Mouse (Mus musculus): ENCODE data around the gene Cdc20. TPM values are rescaled to one million over a fixed set of nuclear protein-coding genes. Genes with fewer than 3 reads are reported as not detected.

The Cdc20 gene
- polyA plus RNA-seq, 1 experiment from 2014 or later, result 183 TPM

- H3K4me1 ChIP-seq, result no peaks in the 10 kb centered on the region
- no peak overlapping the region for H3K4me3 ChIP-seq (replicated peaks)
- no peak for ATAC-seq (ENCODE audit: insufficient number of reproducible peaks, low FRiP score, low TSS enrichment, low read depth)
- H3K36me3 ChIP-seq, result peaks cover 99% of the 10 kb centered on the region
- no peak overlapping the region for H3K9ac ChIP-seq
- H3K4me2 ChIP-seq (replicated peaks), result no peak overlapping the region
- WGBS, result 93% methylated on average over 11 of the region's 11 CpGs
- no peaks in the 10 kb centered on the region for H3K27me3 ChIP-seq
- H3K27ac ChIP-seq (replicated peaks), result no peak overlapping the region
- no peaks in the 10 kb centered on the region for H3K9me3 ChIP-seq (replicated peaks)
Observed at GRCm38 (mm10) chr4:118390146-118390545, 47.0 kb downstream of the Cdc20 start.

GRCm38 (mm10) chr4:118387316-118387715, 49.8 kb downstream of the Cdc20 start:
- H3K4me3 ChIP-seq (replicated peaks), result no peak overlapping the region
- no peaks in the 10 kb centered on the region for H3K27me3 ChIP-seq
- no peak overlapping the region for H3K27ac ChIP-seq (replicated peaks)
- no peak overlapping the region for H3K4me2 ChIP-seq (replicated peaks)
- no peaks in the 10 kb centered on the region for H3K9me3 ChIP-seq (replicated peaks)
- ATAC-seq (ENCODE audit: insufficient number of reproducible peaks, low FRiP score, low TSS enrichment, low read depth), result no peak
- no peak overlapping the region for H3K9ac ChIP-seq
- H3K4me1 ChIP-seq, result no peaks in the 10 kb centered on the region
- H3K36me3 ChIP-seq, result peaks cover 100% of the 10 kb centered on the region
- 90% methylated on average over 8 of the region's 8 CpGs for WGBS

GRCm38 (mm10) chr4:118383271-118383670, 53.9 kb downstream of the Cdc20 start:
- Histone ChIP-seq H3K4me1 (no peaks in the 10 kb centered on the region), H3K27ac (replicated peaks) (no peak overlapping the region), H3K4me3 (replicated peaks) (no peak overlapping the region), H3K27me3 (no peaks in the 10 kb centered on the region), H3K36me3 (peaks cover 96% of the 10 kb centered on the region), H3K4me2 (replicated peaks) (no peak overlapping the region), H3K9me3 (replicated peaks) (no peaks in the 10 kb centered on the region), H3K9ac (no peak overlapping the region)
- 93% methylated on average over 7 of the region's 7 CpGs for WGBS
- ATAC-seq (ENCODE audit: insufficient number of reproducible peaks, low FRiP score, low TSS enrichment, low read depth), result no peak

Other genes with a start within 250 kb of the Cdc20 start
- gene Ptprf, start 145.9 kb downstream of the Cdc20 start, polyA plus RNA-seq (2015; fragmentation: Nextera tagmentation; extraction: Ambion mirVana), result 89.3 and 90.7 TPM in 2 replicates
- 7.5 and 7.6 TPM in 2 replicates for gene Szt2, start 28.1 kb downstream of the Cdc20 start, polyA plus RNA-seq (2015; fragmentation: Nextera tagmentation; extraction: Ambion mirVana)
- gene Med8, start 28.0 kb downstream of the Cdc20 start, polyA plus RNA-seq (2015; fragmentation: Nextera tagmentation; extraction: Ambion mirVana), result 102 and 106 TPM in 2 replicates
- 160 and 179 TPM in 2 replicates for gene Elovl1, start 9.3 kb downstream of the Cdc20 start, polyA plus RNA-seq (2015; fragmentation: Nextera tagmentation; extraction: Ambion mirVana)
- gene Mpl, start 20.2 kb upstream of the Cdc20 start, polyA plus RNA-seq (2015; fragmentation: Nextera tagmentation; extraction: Ambion mirVana), result 0.25 and 0.26 TPM in 2 replicates
- 25.6 and 27.1 TPM in 2 replicates for gene Tie1, start 52.7 kb upstream of the Cdc20 start, polyA plus RNA-seq (2015; fragmentation: Nextera tagmentation; extraction: Ambion mirVana)
- gene 2610528J11Rik, start 89.6 kb upstream of the Cdc20 start, polyA plus RNA-seq (2015; fragmentation: Nextera tagmentation; extraction: Ambion mirVana), result 15.3 and 18.6 TPM in 2 replicates
- gene Tmem125, start 106.7 kb upstream of the Cdc20 start, polyA plus RNA-seq (2015; fragmentation: Nextera tagmentation; extraction: Ambion mirVana), result 11.7 and 17.4 TPM in 2 replicates
- 2.3 and 3.3 TPM in 2 replicates for gene Cfap57, start 183.4 kb upstream of the Cdc20 start, polyA plus RNA-seq (2015; fragmentation: Nextera tagmentation; extraction: Ambion mirVana)
- gene Ebna1bp2, start 183.4 kb upstream of the Cdc20 start, polyA plus RNA-seq (2015; fragmentation: Nextera tagmentation; extraction: Ambion mirVana), result 120 and 128 TPM in 2 replicates
- gene Olfr62, start 221.6 kb upstream of the Cdc20 start, polyA plus RNA-seq (2015; fragmentation: Nextera tagmentation; extraction: Ambion mirVana), result 0.17 and 0.18 TPM in 2 replicates

Data from embryonic facial prominence, embryonic 15.5 days (tissue).